Mouse (Mus musculus) left cerebral cortex, adult 11 months (tissue): ENCODE measurements around the gene Abhd5.
"Not testable (repeated sequence)": the region's sequence is repeated elsewhere in the genome, so short reads cannot be mapped to it uniquely, and the experiment has no call there.

Source experiments
- DNase-seq: peaks from one replicate; pipeline ENCODE4 v3.0.0; 2022; ENCODE audit warnings: low spot score

Abhd5 gene

DNA sequence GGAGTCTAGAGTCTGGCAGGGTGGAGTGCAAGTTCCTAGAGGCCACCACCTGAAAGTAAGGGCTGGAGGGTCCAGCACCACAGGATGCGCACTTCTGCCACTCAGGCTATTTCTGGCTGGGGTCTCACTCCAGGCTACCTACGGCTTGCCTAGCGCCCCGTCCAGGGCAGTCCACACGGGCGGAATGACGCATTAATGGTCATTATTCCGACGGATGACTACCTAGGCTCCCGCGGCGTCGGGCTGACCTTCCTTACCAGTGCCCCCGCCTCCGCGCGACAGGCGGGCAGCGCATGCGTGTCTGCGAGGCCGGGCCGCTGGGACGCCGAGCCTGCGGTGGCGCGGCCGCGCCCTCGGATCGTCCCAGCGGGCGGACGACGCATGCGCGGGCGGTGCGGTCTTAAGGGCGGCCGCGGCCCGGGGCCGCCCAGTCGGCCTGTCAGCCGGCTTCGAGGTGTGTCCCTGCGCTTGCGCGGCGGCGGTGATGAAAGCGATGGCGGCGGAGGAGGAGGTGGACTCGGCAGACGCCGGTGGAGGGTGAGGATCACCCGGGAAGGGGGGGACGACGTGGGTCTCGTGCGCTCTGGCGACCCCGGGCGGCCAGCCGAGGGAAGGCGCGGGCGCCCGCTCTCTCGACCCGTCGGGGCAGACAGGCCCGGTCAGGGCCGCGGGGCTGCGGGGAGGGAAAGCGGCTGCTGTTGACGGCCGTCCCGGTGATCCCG, at the start of gene Abhd5:
Gene Abhd5, plus strand, starts transcription at position 306 of the 722 bp plus-strand sequence.
- DNase-seq, result peak; percentile 87

DNA sequence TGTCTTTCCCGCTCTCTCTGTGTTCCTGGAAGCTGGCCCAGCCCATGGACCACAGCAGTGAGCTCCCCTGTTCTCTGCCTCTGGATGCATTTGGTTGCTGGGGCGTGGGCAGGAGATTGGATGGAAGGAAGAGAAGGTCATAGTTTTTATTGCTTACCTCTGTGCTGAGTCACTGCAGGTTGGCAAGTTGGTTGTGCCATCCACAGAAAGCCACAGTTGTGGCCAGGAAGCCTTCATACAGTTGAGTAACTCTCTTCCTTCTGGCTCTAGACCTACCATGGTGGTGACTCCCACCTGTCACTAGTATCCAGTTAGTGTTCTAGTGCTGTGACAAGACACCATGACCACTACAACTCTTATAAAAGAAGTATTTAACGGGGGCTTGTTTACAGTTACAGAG, 46.1 kb upstream of the Abhd5 start:
- no peak for DNase-seq

DNA sequence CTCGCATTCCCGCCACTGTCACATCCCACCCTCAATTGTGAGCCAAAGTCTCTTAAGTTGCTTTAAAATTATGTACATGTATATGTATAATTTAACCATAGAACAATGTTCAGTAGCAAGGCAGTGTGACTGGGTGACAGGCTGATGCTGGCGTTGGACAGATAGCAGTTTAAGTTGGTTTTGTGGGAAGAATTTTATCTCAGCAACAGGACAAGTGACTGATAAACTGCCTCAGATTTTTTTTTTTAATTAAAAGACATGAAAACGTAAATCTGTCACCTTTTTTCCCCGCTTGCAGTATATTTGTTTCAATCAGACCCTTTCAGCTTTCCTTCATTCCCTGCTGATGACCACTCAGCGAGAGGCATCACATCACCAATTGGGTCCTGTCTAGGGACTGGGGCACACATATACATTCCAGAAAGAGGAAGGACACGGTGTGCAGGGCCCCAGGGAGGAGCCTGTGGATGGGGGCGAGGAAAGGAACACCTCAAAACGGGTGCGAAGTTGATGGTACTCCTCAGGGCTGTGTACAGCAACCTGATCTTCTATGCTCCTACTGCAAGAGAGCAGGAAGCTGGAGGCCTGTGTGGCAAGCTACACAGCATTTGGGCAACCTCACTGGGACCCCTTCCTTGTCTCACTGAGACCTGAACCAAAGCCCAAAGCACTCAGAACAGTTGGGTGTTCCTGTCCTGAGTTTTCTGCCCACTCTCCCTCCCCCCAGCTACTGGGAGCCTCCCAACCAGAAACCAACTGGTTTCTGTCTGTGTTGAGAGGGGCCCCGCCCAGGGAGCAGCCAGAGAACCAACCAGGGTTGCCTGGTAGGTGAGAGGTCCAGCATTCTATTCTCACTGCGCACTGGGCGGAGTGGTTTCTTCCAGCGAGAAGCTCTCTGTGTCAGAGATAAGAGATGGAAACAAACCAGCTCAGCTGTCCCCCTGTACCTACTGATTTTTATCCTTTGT, 42.1 kb upstream of the Abhd5 start:
- no peak for DNase-seq

DNA sequence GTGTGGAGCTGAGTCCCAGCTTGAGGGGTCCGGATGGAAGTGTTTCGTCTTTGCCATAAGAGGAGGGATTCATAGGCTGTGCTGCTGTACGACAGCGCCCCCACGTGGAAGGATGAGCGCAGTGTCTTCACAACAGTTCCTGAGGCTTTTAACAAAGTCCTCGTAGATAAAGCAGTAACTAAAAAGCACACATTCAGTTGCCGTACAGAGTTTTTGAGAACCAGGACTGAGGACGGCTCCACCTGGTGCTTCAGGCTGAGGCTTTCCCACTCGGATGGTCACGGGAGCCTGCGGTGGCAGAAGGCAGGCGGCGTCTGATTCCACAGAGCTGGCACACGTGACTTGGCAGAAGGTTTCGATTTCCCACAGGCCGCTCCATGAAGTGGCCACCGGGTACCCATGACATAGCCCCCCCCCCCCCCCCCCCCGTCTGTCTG, 40.8 kb upstream of the Abhd5 start:
- peak; percentile 73 for DNase-seq

DNA sequence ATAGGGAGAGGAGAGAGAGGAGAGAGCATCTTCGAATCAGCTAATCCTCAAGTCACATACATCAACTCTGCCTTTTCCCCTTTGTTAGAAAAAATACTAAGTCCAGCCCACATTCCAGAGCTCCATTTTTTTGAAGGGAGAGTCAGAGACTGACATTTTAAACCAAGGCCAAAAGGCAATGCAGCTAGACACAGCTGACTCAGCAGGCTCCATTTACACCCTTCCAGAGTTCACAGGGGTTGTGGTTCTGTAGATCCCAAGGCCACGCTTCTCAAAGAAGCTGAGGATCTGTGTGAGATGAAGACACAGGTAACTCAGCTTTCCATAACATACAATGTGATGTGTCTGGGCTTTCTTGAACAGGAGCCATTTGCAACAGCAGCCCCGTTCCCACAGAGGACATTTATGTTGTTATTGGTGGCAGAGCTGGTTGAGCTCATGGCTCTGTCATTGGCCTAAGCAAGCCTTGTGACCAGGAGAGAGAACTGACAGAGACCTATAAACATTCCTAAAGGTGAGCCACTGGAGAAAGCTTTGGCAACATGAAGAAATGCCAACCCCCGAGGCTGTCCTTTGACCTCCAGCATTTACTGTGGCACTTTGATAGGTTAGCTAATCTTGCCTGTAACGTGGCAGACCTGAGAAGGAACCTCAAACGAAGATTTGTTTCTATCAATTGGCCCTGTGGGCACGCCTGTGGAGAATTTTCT, 40.2 kb upstream of the Abhd5 start:
- DNase-seq, result no peak

DNA sequence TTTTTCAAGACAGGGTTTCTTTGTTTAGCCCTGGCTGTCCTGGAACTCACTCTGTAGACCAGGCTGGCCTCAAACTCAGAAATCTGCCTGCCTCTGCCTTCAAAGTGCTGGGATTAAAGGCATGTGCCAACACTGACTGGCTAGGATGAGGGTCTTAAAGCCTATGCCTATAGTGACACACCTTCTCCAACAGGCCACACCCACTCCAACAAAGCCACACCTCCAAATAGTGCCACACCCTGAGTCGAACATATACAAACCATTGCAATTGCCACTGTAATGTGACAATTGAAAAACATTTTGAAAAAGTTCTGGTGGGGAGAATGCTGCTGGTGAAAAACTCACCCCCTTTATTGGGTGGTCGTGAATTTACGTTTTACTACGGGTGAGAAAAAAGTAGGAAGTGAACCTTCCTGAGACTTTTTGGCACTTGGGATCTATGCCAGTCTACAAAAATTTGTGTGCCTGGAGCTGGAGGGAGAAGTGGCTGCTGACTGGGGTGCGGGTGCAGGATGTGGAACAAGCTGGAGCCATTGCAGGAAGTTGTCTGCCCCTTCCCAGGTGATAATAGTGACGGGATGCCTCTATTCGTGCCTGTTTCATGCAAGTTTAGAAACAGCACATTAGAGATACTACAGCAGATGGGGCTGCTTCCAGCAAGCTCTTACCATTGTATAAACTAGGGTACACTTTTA, 39.0 kb upstream of the Abhd5 start:
- DNase-seq, result no peak

DNA sequence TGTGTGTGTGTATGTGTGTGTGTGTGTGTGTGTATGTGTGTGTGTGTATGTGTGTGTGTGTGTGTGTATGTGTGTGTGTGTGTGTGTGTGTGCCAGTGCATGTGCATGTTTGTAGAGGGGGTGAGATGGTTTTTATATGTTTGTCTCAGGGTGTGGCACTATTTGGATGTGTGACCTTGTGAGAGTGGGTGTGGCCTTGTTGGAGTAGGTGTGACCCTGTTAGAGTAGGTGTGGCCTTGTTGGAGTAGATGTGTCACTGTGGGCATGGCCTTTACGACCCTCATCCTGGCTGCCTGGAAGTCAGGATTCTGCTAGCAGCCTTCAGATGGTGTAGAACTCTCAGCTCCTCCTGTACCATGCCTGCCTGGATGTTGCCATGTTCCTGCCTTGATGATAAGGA, 38.3 kb upstream of the Abhd5 start:
- not testable (repeated sequence) for DNase-seq

DNA sequence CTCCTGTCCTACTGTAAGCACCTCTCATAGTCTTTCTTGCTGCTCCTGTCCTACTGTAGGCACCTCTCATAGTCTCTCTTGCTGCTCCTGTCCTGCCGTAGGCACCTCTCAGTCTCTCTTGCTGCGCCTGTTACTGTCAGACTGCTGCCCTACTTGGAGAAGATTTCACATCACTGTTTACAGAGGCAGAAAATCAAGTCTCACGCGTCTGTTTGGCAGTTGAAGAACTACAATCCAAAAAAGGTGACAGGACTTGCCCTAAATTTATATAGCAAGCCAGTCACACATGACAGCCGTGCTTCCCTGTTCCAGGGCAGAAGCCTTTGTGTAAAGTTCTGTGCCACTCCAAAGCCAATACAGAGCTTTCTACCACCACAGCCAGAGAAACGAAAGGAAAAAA, 37.0 kb upstream of the Abhd5 start:
- no peak for DNase-seq

DNA sequence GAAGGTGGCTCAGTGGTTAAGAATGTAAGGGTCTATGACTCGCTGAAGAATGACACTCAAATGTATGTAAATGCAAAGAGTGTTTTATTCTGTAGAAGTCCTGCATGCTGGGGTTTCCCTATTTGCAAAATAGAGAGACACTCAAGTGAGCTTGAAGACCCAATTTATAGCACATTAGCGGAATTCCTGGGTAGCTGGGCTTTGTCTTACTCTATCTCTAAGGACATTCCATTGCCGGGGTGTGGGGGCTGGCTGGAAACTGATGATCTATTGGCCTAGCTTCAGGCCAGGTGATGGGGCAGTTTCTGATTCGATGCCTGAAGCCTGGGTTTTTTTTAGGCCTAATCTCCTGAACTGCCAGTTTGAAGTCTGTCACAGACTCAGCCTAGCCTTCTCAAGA, 36.5 kb upstream of the Abhd5 start:
- no peak for DNase-seq

DNA sequence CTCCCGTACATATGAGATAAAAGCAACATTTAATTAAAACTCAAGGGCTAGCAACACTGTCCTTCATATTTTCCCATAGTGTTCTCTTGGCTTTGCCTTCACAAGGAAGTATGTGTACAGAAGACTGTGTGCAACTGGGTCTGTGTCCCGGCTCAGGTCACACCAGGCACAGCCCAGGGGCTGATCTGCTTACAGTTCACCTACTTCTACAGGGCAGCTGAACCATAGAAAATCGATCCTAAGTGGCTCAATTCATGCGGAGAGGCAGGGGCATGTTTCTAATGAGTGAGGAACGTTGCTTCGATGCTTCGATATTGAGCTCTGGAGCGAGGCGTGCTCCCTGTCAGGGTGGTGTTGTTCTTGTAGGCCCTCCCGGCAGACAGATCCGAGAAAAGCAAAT, 35.9 kb upstream of the Abhd5 start:
- DNase-seq, result no peak

DNA sequence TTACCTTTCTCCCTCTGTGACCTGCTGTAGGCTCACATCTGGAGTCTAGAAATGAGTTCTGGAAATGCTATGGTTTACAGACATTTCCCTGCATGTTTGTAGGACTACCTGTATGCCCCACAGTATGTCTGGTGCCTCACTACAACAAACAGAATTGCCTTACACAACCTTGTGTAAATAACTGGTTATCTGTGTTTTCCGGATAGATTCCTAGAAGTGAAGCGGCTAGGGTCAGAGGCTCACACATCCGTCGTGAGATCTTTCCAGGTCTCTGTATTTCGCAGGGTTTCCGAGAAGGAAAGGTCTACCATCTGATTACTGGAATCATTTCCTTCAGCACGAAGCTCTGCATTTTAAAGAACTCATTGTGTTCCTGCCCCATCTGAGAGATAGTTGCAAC, 34.8 kb upstream of the Abhd5 start:
- DNase-seq, result no peak

DNA sequence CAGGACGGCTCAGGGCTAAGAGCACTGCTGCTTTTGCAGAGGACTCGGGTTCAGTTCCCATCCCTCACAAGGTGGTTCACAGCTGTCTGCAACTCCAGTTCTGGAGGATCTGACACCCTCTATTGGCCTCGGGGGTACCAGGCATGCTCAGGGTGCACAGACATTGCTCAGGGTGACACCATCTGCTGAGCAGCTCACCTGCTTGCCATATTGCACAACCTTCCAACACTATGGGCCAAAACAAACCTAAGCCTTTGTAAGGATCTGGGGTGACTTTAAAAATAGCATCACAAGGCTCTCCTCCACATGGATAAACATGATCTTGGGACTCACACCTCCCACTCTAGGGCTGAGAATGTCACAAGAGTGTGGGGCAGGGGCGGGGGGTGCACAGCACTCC, 30.8 kb upstream of the Abhd5 start:
- DNase-seq, result no peak

DNA sequence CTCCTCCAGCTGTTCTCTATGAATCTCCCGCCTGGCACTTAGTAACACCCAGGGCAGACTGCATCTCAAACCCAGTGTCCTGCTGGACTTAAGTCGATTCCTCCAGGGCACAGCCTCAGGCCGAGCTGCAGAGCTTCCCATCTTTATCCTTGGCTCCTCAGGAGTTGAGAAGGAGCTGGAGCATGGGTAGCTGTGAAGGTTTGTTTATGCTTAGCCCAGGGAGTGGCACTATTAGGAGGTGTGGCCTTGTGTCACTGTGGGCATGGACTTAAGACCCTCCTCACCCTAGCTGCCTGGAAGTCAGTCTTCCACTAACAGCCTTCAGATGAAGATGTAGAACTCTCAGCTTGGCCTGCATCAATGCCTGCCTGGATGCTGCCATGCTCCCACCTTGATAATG, 29.1 kb upstream of the Abhd5 start:
- no peak for DNase-seq

DNA sequence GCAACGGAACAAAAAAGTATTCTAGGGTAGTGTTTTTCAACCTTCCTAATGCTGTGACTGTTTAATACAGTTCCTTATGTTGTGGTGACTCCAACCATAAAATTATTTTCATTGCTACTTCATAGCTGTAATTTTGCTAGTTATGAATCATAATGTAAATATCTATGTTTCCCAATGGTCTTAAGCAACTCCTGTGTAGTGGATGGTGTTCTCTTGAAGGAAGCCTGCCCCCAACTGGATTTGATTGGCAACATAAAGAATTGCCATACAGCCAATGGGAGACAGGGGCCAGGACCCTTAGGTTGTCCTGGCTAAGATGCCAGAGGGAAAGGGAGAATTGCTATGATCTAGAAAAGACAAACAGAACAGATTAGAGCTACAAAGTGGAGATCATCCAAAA, 25.4 kb upstream of the Abhd5 start:
- no peak for DNase-seq

DNA sequence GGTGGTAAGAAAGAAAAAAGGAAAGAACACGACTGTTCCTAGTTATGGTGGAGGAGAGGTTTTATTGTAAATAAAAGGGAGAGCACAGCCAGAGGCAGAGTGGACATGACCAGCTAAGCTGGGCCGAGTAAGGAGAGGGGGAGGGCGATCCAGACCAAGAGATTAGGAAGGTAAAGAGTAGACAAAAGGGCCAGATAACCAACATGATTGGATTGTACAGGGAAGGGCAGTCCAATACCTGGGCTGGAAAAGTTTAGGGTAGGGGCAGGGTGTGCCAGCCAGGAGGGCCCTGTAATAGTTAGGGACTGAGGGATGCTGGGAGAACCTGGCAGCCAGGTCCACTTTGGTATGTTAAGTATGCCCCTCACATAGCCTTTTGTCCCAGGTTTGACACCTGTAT, 23.2 kb upstream of the Abhd5 start:
- no peak for DNase-seq

DNA sequence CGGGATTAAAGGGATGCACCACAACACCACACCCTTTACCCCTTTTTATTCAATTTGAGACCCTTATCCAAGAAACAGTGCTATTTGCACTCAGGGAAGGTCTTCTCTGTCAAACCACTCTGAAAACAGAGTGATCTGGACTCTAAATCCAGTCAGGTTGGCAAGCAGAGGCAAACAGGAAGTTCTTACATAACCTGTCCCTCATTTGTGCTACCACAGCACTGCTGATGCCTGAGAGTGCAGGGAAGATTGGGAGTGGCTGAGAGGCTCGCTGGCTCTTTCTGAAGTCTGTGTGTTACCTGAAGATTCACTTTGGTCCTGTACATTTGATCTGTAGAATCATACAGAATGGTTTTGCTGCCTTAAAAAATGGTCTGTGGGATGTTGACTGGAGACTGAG, 14.7 kb upstream of the Abhd5 start:
- DNase-seq, result no peak

DNA sequence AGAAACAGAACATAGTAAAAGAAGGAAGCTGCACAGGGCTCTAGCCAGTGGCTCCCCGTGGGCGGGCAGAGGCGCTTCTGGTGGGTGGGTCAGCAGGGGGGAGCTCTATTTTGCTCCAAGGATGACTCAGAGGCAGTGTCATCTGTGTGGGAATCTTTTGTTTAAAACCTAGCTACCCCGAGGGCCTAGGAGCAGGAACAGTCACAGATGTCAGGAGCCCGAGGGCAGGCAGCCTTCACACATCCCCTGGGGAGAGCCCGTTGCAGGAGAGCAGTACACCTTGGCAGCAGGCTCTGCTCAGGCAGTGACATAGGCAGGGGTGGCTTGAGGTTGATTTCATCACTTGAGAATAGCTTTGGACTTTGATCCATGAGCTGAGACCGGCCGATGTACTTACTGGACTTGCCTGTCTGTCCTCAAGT, 13.9 kb upstream of the Abhd5 start:
- DNase-seq, result no peak

DNA sequence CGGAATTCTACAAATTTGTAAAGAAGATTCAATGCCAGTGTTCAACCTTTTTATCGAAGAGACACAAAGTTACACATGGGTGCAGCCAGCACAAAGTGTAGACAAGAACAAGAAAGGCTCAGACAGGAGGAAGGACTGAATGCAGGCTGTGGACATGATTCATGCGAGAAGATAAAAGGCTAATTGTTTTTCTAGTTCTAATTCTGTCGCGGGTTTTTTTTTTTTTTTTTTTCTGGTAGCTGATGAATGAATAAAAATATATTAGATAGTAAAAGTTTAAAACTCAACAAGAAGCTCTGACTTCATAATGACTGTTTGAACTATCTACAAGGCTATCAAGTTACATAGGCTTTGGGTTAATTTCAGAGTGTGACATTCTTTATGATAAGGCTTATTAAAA, 11.4 kb upstream of the Abhd5 start:
- no peak for DNase-seq

DNA sequence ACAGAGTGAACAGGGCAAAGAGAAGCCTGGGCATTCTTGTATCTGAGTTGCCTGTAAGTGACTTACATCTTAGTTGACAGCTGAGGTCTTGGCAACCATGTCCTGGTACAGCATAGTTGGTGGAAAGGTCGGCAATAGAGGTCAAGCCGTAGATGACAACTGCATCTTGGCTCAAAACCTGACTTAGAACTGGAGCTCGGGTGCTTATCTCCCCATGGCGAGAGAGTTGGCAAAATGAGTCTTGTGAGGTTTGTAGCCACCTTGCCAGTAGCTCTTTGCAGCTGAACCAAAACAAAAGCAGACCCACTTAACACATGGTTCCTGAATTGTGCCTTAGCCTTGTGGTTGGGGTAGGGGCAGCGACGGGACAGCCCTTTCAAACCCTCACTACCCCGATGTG, 8.0 kb upstream of the Abhd5 start:
- DNase-seq, result no peak

DNA sequence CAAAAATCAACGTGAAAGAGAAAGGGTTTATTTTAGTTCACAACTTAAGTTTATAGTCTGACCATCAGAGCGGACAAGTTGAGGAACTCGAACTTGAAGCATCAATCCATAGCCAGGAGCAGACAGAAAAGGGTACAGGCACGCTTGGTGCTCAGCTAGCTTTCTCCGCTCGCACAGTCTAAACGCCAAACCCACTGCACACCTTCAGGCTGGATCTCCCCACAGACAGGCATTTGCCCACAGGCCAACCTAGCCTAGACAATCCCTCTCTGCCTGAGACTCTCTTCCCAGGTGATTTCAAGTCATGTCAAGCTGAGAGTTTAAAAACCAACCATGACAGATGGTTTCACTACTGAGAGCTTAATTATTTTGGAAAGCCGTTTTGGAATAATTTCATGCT, 6.8 kb upstream of the Abhd5 start:
- DNase-seq, result no peak

DNA sequence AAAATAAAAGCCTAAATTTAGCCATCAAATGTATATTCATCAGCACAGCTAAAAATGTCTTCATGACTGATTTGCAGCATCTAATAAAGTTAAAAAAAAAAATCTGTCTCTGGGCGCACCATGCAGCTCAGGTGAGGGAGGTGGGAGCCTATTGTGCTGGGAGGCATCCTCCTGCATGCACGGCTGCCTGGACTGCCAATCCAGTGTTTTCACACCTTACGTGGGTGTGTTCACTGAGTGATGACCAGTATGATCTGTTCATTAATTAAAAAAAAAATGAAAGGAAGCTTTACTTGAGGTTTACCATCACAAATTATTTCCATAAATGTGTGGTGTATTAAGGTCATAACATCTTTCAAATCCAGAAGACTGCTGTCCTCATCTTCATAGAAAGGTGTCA, 6.1 kb upstream of the Abhd5 start:
- no peak for DNase-seq

DNA sequence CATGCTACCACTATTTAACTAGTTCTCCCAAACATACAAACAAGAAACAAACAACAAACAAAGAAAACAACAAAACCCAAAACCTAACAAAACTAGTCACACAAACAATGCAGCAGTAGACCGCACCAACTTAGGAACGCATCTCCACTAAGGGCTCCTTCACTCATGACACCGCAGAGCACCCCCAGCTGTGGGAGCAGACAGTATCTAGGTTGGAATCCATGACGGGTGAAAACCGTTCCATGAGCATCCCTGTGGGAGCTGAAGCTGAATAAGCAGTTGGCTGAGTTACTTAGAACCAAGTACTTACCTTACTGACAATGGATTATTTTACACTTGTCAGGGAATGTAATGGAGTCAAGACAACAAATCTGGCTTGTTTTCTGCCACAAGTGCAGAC, 5.3 kb upstream of the Abhd5 start:
- DNase-seq, result no peak
